Comparison of ENCODE assay signal across 9 mouse cellular contexts in the genomic region with DNA sequence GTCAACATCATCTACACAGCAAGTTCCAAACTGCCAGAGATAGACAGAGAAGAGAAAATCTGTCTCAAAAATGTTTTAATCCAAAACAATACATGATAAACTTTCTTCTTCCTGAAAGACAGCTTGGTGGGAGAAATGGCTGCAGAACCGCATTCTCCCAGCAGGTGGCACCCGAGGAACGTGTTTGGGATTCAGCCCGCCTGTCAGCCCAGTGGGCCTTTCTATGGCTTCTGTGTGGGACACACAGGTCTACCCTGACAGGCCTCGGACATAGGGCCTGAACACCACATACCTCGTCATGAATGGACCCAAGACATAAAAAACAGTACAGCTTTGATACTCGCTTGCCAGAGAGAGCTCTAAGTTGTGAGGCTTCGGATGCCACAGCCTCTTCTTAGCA. TPM values are rescaled to one million over a fixed set of nuclear protein-coding genes. Genes with fewer than 3 reads are reported as not detected.
DNase-seq lines count a peak whose midpoint lies in the region; ATAC-seq and TF ChIP-seq lines count a peak whose summit lies in the region.
"Had no signal": no experiment of that assay in that cellular context is flagged by ENCODE, and none has a peak within 500 bp of the region (broad histone marks: within the 10 kb centered on the region; RNA-seq: fewer than 3 reads in every experiment).

No protein-coding gene starts in this region.

- no peak overlapping the region for H3K9ac ChIP-seq in embryonic facial prominence, embryonic 11.5 days (replicated peaks; ENCODE audit: low read length)
- no peak overlapping the region for H3K9ac ChIP-seq in liver, postnatal 0 days (replicated peaks)
- H3K9ac ChIP-seq: embryonic facial prominence, embryonic 13.5 days had no signal

- DNase-seq in adrenal gland, postnatal 36 days: peak; percentile 82
- DNase-seq in embryonic facial prominence, embryonic 11.5 days (ENCODE audit: low spot score): peak; percentile 86
- DNase-seq in heart, adult 9 months (ENCODE audit: low spot score in 2 of 2): peak; percentile 38 to 74
- peak; percentile 81 for DNase-seq in kidney, postnatal 14 days
- DNase-seq in liver, postnatal 0 days: peak; percentile 77
- peak; percentile 82 for DNase-seq in ovary, postnatal 14 days (ENCODE audit: low spot score)
- DNase-seq in thymus, postnatal 36 days: peak; percentile 33 to 37

- no peak overlapping the region for H3K27ac ChIP-seq in embryonic facial prominence, embryonic 11.5 days (replicated peaks; ENCODE audit: low read depth, low read length)
- H3K27ac ChIP-seq in liver, postnatal 0 days (ENCODE audit: low read depth): no peak overlapping the region
- H3K27ac ChIP-seq: embryonic facial prominence, embryonic 13.5 days had no signal

- H3K36me3 ChIP-seq in C2C12 (ENCODE audit: control insufficient read depth, insufficient read depth): no peaks in the 10 kb centered on the region
- H3K36me3 ChIP-seq in embryonic facial prominence, embryonic 11.5 days (replicated peaks; ENCODE audit: control insufficient read depth, insufficient read depth, low read depth, low read length): no peaks in the 10 kb centered on the region
- no peaks in the 10 kb centered on the region for H3K36me3 ChIP-seq in liver, postnatal 0 days (replicated peaks; ENCODE audit: insufficient read depth, low read length)
- H3K36me3 ChIP-seq: embryonic facial prominence, embryonic 13.5 days had no signal

- no peak for ATAC-seq in embryonic facial prominence, embryonic 11.5 days (replicated peaks; ENCODE audit: insufficient number of reproducible peaks, low FRiP score, low TSS enrichment, low read depth)
- no peak for ATAC-seq in liver, postnatal 0 days

- H3K4me2 ChIP-seq in embryonic facial prominence, embryonic 11.5 days (ENCODE audit: low read depth, low read length): no peak overlapping the region
- no peak overlapping the region for H3K4me2 ChIP-seq in liver, postnatal 0 days (ENCODE audit: low read depth, low read length)
- H3K4me2 ChIP-seq: embryonic facial prominence, embryonic 13.5 days had no signal

- TF ChIP-seq CTCF in C2C12 (IDR thresholded peaks at IDR 0.05; ENCODE audit: control insufficient read depth, insufficient read depth, insufficient read length): peak; percentile 83
- TF ChIP-seq CTCF in liver, postnatal 0 days (IDR thresholded peaks at IDR 0.05; ENCODE audit: low read depth): peak; percentile 82

- H3K79me3 ChIP-seq in C2C12 (ENCODE audit: low read depth): no peaks in the 10 kb centered on the region

- 20% methylated on average over 8 of the region's 8 CpGs for WGBS in embryonic facial prominence, embryonic 11.5 days
- 21% methylated on average over 8 of the region's 8 CpGs for WGBS in liver, postnatal 0 days (ENCODE audit: insufficient replicate concordance)

- H3K4me1 ChIP-seq in embryonic facial prominence, embryonic 11.5 days (ENCODE audit: control insufficient read depth, insufficient read depth, low read length): no peaks in the 10 kb centered on the region
- H3K4me1 ChIP-seq in liver, postnatal 0 days (ENCODE audit: insufficient read depth): no peaks in the 10 kb centered on the region

- H3K9me3 ChIP-seq in embryonic facial prominence, embryonic 11.5 days (replicated peaks; ENCODE audit: control insufficient read depth, low read length): no peaks in the 10 kb centered on the region
- no peaks in the 10 kb centered on the region for H3K9me3 ChIP-seq in liver, postnatal 0 days (ENCODE audit: low read length)

- no peak overlapping the region for H3ac ChIP-seq in C2C12 (ENCODE audit: control insufficient read depth, insufficient read length, low read depth)

- TF ChIP-seq EP300 in liver, postnatal 0 days (IDR thresholded peaks at IDR 0.05; ENCODE audit: low read depth): no peak

- no peaks in the 10 kb centered on the region for H3K27me3 ChIP-seq in C2C12 (ENCODE audit: control insufficient read depth, insufficient read depth, insufficient read length)
- H3K27me3 ChIP-seq in embryonic facial prominence, embryonic 11.5 days (ENCODE audit: control insufficient read depth, insufficient read depth, low read length): no peaks in the 10 kb centered on the region
- no peaks in the 10 kb centered on the region for H3K27me3 ChIP-seq in liver, postnatal 0 days (ENCODE audit: insufficient read depth, low read length)

- H3K79me2 ChIP-seq in C2C12 (ENCODE audit: control insufficient read depth, insufficient read depth): no peaks in the 10 kb centered on the region

- H3K4me3 ChIP-seq in C2C12 (ENCODE audit: insufficient read depth, poor library complexity, severe bottlenecking): no peak overlapping the region
- no peak overlapping the region for H3K4me3 ChIP-seq in embryonic facial prominence, embryonic 11.5 days (ENCODE audit: low read depth, low read length)
- no peak overlapping the region for H3K4me3 ChIP-seq in liver, postnatal 0 days (ENCODE audit: low read depth, low read length)
- H3K4me3 ChIP-seq: embryonic facial prominence, embryonic 13.5 days had no signal

TF ChIP-seq in C2C12, 6 proteins besides CTCF, POLR2A, EP300 and RAD21:
- TF ChIP-seq USF1 (IDR thresholded peaks at IDR 0.05; ENCODE audit: low read depth): no peak
- TF ChIP-seq MYOD1 (IDR thresholded peaks at IDR 0.05; ENCODE audit: control insufficient read depth, insufficient read length, low read depth): no peak
- TF ChIP-seq FOSL1 (IDR thresholded peaks at IDR 0.05; ENCODE audit: insufficient read depth, low read length, poor library complexity, severe bottlenecking): no peak
- TF ChIP-seq MAX (IDR thresholded peaks at IDR 0.05): no peak
- no peak for TF ChIP-seq CEBPB (IDR thresholded peaks at IDR 0.05; ENCODE audit: low read depth)
- no peak for TF ChIP-seq MYOG (IDR thresholded peaks at IDR 0.05; ENCODE audit: control insufficient read depth, extremely low read depth, insufficient read length)

RNA-seq across cellular contexts. Expression of a gene that starts 35.1 kb away (rescaled TPM):
- not detected for polyA plus RNA-seq in C2C12 (2012; fragmentation: generic; extraction: Trizol)
- 1 to 10 TPM; 1.8 to 2.3 TPM for total RNA-seq in adrenal gland, postnatal 36 days (2021)
- 1.7 and 2.6 TPM in 2 replicates for polyA plus RNA-seq in embryonic facial prominence, embryonic 11.5 days (2014; fragmentation: Nextera tagmentation; extraction: Ambion mirVana)
- polyA plus RNA-seq in liver, postnatal 0 days (2015; fragmentation: Nextera tagmentation; extraction: Ambion mirVana): 0.05 and 0.09 TPM in 2 replicates

Comparison
In these comparisons a context has a peak if more than half of its experiments do, and no peak if none do; other contexts are left out.
1. DNase-seq: peak in every context shown above with its lines; median percentile 86 in embryonic facial prominence, embryonic 11.5 days; 82 in adrenal gland, postnatal 36 days; 82 in ovary, postnatal 14 days; 81 in kidney, postnatal 14 days; 77 in liver, postnatal 0 days; 56 in heart, adult 9 months; 35 in thymus, postnatal 36 days.